Mouse (Mus musculus) adrenal gland, postnatal 10 days (tissue): ENCODE measurements around the gene Ercc6. TPM values are rescaled to one million over a fixed set of nuclear protein-coding genes. Genes with fewer than 3 reads are reported as not detected.

ENCODE experiments used
- DNase-seq: peaks from one replicate; pipeline ENCODE4 v3.0.0; 2021; ENCODE audit warnings: mixed read lengths
- long read RNA-seq, 2 experiments: library from polyadenylated mRNA; stranded (forward); transcript quantifications; one replicate each; pipeline ENCODE4 v2.0.0; 2021
- total RNA-seq, 2 experiments: library from RNA; stranded (reverse); gene quantifications; 2 replicates each; pipeline ENCODE4 v1.2.3; 2021

Gene Ercc6
- total RNA-seq: 10 to 100 TPM in 1 of 2 experiments, 1 to 10 TPM in 1; 8.1 to 11.8 TPM
- long read RNA-seq, experiment 1, partial matches to known transcripts: 1 of 2 reads
- long read RNA-seq, experiment 1, other reads (novel, unspliced or antisense): 1 of 2 reads
- long read RNA-seq, experiment 2, partial matches to known transcripts: 0 of 2 reads
- long read RNA-seq, experiment 2, other reads (novel, unspliced or antisense): 2 of 2 reads

- peak; percentile 96 for DNase-seq
These were observed at the start of gene Ercc6 for GRCm38 (mm10) chr14:32513336-32514032. Gene Ercc6 (plus strand): TSS chr14:32513521.

- DNase-seq: peak; percentile 7
These were observed 48.5 kb upstream of the Ercc6 start, which contains the start of gene Slc18a3 for GRCm38 (mm10) chr14:32464601-32465505. Gene Slc18a3 (minus strand): TSS chr14:32464850.

GRCm38 (mm10) chr14:32465506-32465870, 47.8 kb upstream of the Ercc6 start:
- DNase-seq: no peak

- no peak for DNase-seq
These were observed 47.4 kb upstream of the Ercc6 start, which contains the start of gene Chat for GRCm38 (mm10) chr14:32465889-32466288. Gene Chat (minus strand): TSS chr14:32465989.

DNA sequence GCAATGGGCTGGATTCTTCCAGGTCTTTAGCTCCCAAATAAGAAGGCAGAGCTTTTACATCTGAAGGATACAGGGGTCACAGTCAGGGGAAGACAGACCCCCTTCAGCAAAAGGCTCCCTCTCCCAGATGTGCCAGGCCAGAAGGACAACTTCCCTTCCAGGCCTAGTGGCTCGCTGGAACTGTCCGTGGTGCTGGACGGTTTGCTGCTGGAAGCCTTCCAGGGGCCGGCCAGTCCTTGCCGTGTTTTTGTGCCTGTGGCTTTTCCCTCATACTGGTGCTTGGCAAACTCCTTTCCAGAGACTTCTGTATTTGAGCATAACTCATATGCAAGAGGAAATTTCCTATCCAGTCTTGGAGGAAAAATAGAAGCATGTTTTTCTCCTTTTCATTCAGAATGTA, 45.7 kb upstream of the Ercc6 start:
- peak; percentile 90 for DNase-seq

GRCm38 (mm10) chr14:32472996-32473395, 40.3 kb upstream of the Ercc6 start:
- peak; percentile 75 for DNase-seq

DNA sequence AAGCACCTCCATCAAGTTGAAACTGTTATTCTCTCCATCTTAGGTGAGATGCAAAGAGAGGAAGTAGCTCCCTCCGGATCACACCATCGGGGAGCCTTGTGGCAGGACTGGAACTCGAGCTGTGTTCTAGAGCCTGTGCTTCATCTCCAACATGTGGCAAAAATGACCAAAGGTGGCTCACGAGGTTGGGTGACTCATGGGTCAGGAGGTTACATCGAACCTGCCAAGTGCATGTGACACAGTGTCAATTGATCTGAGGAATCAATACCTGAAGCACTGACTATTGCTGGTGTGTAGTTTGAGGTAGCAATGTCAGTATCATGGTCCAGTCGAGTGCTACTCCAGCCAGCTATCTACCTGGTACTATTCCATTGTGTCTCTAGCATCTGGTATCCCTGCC, 36.8 kb upstream of the Ercc6 start:
- no peak for DNase-seq

- no peak for DNase-seq
These were observed 35.7 kb upstream of the Ercc6 start for GRCm38 (mm10) chr14:32477581-32477980.

GRCm38 (mm10) chr14:32482061-32482460, 31.3 kb upstream of the Ercc6 start:
- peak; percentile 24 for DNase-seq

- DNase-seq: peak; percentile 13
These were observed 20.8 kb upstream of the Ercc6 start for GRCm38 (mm10) chr14:32492521-32492920.

GRCm38 (mm10) chr14:32496115-32496850, 17.0 kb upstream of the Ercc6 start:
- peak; percentile 9 for DNase-seq

GRCm38 (mm10) chr14:32501303-32501702, 12.0 kb upstream of the Ercc6 start:
- DNase-seq: no peak

GRCm38 (mm10) chr14:32502764-32503688, 10.3 kb upstream of the Ercc6 start:
- no peak for DNase-seq

- no peak for DNase-seq
These were observed 9.4 kb upstream of the Ercc6 start for GRCm38 (mm10) chr14:32503897-32504296.

DNA sequence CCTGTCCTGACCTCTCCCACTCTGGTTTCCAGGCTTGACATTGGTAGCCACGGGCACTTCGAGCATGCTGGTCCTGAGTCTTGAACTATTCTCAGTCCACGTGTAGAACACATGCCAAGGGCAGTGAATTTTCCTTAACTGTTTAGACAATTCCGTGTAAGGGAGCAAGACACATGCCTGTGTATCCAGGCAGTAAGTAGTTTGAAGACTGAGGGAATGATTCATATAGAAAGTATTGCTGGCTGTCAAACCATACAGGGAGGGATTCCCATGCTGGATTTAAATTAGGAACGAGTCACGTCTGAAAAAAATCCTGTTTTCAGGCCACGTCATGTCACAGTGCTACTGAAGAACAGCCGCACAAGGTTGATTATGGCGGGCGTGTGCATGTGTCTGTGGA, 7.0 kb upstream of the Ercc6 start:
- DNase-seq: no peak

- DNase-seq: peak; percentile 14
These were observed 6.1 kb upstream of the Ercc6 start for GRCm38 (mm10) chr14:32507216-32507615.

GRCm38 (mm10) chr14:32508105-32508835, 5.1 kb upstream of the Ercc6 start:
- DNase-seq: no peak

DNA sequence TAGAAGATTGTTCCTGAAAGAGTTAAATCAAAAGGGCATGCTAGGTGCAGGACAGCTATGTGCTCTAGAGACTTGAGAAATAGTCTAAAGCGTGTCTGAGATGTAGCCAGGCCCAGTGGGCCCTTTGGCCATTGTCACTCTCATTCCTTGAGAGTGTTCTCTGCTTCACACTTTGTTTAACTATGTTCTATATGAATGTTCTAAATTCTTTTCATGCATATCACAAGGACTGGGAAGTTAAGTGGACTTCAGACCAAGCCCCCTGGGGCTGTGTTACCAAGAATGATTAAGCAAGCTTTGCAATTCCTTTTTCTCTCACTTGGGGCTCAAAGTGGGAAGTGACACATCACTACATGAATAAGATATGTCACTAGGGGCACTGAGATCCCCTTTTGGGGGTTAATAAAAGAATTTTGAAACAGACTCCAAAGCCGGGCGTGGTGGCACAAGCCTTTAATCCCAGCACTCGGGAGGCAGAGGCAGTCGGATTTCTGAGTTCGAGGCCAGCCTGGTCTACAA, 3.8 kb upstream of the Ercc6 start:
- no peak for DNase-seq

DNA sequence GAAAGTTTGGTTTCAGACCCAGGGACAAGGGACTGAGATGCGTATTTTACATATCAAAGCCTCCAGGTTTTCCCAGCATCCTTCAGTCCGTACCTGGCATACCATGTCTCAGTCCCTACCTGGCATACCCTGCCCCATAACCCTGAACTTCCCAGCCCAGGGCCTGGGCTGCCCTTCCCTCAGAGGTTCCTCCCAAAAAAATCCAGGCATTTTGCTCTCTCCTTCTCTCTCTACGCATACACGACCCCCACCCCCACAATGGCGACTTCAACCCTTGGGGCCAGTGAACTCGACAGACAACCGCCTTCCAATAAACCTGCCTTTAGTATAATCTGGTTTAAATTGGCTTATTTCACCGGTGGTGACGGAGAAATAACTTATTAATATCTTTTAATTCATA, 409 bp upstream of the Ercc6 start:
- no peak for DNase-seq

DNA sequence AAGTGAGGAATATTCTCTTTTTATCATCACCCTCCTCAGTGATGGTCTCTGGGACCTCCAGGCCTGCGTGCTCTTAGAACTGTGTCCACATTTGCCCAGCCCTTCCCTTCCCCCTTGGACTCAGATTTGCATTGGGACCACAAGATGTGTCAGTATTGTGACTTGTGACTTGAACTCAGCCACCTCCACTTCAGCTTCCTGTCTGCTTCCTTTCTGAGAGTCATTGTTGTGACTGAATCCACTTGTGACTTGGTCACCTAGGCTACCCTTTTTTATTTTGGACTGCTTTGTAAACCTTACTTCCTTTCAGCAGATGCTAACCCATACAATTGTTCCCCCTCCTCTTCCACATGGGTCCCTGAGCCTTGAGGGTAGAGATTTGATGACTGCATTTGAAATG, 2.8 kb downstream of the Ercc6 start:
- no peak for DNase-seq
